Mouse (Mus musculus) frontal cortex, postnatal 36 days (tissue): Measurements from ENCODE around the gene Scn3a.

Source experiments
- DNase-seq, 2 experiments: peaks; one replicate each; pipeline ENCODE4 v3.0.0; 2022; ENCODE audit warnings: low spot score in 2 of 2

The Scn3a gene

GRCm38 (mm10) chr2:65566793-65567787, at the start of gene Scn3a:
Gene Scn3a, minus strand, starts transcription at chr2:65567627.
- DNase-seq: peak in 1 of 2 experiments; percentile 76

DNA sequence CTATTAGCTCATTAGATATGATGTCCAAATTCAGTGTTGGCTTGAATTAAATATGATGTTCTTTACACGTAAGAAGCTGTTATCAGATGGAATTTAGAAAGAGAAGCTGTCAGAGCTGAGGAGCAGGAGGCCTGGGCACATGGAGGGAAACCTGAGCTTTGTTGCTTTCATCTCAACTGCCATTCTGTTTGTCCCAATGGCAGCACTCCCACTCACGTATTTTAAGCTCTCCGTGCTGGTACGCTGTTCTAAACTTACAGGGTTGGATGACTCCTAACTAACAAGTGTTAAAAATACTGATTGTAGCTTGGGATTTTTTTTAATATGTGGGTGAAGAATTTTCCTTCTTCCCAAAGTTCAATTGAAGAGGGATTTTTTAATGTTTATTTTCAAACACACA, 44.5 kb upstream of the Scn3a start:
- DNase-seq: peak in 1 of 2 experiments; percentile 30

GRCm38 (mm10) chr2:65607813-65608212, 40.4 kb upstream of the Scn3a start:
- no peak for DNase-seq

DNA sequence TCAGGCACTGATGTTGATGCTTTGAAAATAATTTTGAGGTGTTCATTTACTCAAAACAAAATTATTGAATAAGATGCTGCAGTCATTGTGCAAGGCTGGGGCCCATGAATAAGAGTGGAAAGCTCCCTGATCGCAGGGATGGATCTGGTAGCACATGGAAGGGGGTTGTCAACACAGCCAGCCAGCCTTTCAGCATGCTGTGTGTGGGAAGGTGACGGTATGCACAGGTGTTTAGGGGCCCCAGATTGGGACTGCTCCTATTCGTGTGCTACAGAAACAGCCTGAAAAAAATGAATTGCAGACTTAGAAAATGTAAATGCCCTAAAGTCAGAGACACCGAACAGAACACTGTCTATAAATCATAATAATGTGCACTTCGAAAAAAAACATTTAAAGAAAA, 20.3 kb upstream of the Scn3a start:
- DNase-seq: peak in 1 of 2 experiments; percentile 55

- DNase-seq: no peak
Observed at GRCm38 (mm10) chr2:65567925-65568324, 498 bp upstream of the Scn3a start.

DNA sequence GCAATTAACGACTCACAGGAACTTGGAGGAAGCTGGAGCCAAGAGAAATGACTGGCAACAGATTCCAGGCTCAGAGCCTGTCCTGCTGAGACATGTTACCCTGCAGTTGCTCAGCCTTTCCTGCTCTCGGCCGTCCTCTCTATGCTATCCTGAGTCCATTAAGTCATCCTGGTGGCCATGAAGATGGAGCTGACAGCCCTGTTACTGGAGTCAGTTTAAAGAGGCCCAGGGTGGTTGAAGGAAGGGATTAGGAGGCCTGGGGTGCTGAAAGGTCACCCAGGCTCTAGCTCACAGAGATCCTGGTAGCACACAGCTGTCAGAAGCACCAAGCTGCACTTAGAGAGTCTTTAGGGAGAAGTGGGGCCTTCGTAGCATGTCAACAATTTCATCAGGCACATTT, 3.5 kb downstream of the Scn3a start:
- DNase-seq: no peak

DNA sequence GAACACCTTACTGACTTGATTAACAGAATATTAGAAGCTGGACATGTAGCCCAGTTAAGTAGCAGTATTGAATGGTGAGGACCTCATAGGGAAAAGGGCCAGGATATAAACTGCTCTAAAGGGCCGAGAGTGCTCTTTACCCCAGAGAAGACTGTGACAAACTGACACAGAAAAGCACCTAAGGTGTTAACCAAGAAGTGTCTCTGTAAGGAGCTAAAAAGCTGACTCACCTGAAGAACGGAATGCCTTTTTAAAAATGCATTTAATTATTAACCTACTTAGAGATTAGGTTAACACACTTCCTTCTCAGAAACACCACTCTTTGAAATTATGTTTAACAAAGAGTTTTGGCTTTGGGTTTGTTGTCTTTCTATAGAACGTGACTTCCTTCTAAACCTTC, 9.7 kb downstream of the Scn3a start:
- no peak for DNase-seq

DNA sequence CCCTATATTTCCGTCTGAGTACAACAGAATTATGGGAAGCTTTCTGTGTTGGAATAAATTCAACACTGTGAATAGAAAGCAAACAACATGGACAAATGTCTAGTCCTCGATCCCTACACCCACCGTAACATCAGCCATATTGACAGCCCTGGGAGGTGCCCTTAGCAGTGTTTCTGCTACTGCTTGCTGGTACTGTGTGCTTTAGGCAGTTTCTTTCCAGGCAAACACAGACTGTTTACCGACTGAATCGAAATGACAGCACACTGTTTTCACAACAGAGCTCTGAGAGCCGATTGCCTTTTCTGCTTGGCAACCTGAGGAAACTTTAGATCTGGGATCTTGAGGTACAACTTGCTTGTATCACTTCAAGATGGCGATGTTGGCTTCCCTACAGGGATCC, 12.8 kb downstream of the Scn3a start:
- DNase-seq: no peak

DNA sequence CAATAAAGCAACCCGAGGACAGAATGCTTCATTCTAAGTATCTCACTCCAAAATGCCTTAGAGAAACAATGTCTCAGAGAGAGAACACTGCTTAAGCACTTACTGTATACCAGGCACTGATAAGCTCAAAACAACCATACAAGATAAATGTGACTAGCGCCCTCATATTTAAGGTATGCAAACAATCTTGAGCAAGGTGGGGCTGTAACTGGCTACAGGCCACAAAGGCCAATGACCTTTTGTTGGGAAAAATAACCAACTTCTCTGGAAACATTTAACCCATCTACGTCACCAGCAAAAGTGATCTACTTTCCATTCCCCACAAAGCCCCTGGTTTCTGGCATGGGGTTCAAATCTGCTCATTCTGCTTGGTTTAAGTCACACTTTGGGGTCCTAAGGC, 14.0 kb downstream of the Scn3a start:
- no peak for DNase-seq

DNA sequence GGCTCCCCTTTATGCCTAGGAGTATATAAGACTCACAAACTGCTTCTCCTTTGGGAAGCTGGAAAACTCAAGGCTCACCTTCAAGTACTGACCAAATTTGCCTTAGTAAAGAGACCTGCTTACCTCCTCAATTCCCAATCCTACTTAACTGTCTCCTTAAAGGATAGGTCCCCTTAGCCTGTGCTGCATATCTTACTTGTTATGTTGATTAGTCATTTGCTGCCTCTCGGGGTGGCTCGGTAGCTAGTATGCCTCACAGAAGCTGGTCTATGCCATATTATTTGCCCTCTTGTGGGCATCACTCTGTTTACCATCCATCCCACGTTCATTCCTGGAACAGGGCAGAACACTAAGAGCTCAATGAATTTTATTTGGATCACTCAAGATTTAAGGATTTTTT, 14.7 kb downstream of the Scn3a start:
- no peak for DNase-seq

DNA sequence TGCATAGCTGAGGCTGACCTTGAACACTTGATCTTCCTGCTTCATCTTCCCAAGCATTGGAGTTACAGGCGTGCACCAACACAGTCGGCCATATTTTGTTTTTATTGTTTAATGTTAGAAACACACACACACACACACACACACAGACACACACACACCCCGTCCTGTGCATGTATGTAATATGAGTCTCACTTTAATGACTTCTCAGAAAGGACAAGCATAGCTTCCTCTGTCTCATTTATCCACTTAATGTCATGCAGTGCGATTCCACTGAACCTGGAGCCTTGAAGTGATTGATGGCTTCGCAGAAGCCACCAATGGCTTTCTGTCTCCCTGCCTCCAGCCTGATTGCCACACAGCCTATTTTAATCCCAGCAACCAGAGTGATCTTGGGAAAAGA, 15.2 kb downstream of the Scn3a start:
- DNase-seq: no peak

DNA sequence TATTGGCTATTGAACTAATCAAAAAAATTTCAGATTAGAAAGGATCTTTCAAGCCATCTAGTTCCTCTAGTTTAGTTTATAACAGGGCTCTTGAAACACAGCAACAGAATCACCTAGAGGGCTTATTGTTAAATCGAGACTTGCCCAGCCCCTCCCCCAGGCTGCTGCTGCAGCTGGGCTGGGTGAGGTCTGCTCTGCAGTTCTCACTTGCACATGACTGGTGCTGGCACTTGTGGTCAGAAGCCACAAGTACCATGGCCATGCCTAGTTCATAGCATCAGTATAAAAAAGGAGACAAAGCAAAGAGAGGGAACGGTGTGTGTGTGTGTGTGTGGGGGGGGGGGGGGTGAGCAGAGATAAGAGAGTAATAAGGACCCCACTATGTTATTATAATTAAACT, 15.7 kb downstream of the Scn3a start:
- DNase-seq: no peak

DNA sequence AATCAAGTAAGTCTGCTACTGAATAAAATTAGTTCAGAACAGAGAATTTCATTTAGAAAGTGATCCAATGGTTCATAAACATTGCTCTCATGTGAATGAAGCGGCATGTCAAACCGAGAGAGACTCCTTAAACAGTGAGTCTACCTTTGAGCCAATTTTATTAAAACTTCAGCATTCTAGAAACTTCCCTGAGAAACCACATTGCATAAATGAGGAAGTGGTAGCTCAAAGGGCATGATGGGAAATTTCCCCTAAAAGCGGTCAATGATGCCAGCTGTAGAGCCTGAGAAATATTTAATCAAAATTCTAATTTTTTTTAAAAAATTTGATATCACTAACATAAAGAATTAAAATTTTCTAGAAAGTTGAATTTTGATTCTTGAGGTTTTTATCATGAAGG, 16.9 kb downstream of the Scn3a start:
- DNase-seq: no peak

DNA sequence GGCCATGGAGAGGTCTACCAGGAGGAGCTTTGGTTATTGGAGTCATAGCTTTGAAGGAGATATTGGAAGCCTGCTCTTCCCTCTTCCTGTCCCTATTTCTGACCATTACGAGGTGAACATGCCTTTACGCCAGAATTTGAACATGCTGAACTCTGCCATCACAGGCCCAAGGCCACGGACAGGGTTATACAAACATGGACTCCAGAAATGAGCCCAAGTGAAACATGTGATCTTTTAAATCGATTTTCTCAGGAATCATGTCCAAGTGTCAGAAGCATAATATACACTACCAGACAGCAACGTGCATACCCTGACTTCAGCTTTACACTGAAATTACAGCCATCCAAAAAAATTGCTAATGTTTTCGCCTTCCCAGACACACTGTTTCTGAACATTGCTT, 18.8 kb downstream of the Scn3a start:
- no peak for DNase-seq

- DNase-seq: no peak
Observed at GRCm38 (mm10) chr2:65547341-65547740, 20.1 kb downstream of the Scn3a start.

- no peak for DNase-seq
Observed at GRCm38 (mm10) chr2:65542906-65543592, 24.4 kb downstream of the Scn3a start.

DNA sequence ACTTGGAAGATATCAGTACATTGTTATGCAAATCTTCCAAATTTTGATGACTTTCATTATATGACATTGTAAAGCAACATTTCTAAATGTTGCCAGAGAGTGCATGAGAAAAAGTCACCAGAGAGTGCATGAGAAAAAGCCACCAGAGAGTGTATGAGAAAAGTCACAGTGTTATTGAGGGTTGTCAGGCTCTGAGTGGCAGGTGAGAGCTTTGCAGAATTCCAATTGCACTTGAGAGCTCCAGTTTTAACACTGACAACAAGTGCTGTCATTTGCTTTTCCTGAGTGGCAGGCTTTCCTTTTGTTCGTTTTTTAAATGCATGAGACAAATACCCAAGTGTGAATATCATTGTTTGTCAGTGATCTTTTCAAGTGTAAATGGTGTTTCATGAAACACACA, 25.6 kb downstream of the Scn3a start:
- DNase-seq: no peak

- no peak for DNase-seq
Observed at GRCm38 (mm10) chr2:65538436-65538835, 29.0 kb downstream of the Scn3a start.

DNA sequence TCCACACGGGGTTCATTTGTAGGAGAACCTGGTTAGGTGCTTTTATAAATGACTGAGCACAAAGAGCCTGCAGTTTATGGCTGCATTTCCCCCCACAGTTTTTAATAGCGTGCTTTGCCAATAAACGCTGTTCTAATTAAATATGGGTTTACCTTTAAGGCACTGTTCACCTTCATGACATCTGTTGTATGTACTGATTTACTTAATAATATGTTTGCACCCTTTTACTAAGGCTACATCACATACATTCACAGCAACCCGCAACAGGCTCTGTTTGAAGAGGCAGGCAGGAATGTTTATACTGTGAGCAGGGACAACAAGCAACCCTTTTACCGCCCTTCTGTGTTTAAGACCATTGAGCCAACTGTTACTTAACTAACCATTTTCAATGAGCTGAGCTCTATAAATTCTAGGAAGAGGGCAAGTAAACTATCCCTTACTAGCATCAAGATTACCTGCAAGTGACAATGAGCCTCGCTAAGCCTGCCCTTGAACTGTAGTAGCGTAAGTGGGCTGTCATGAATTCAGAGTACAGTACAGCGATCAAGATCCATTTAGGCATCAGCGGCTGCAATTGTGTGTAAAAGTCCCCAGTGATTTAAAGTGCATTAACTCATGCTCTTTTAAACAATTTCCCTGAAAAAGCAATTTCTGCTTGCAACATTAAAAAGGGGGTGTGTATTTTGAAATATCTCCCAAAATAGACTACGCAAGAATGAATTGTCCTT, 35.1 kb downstream of the Scn3a start:
- DNase-seq: no peak

DNA sequence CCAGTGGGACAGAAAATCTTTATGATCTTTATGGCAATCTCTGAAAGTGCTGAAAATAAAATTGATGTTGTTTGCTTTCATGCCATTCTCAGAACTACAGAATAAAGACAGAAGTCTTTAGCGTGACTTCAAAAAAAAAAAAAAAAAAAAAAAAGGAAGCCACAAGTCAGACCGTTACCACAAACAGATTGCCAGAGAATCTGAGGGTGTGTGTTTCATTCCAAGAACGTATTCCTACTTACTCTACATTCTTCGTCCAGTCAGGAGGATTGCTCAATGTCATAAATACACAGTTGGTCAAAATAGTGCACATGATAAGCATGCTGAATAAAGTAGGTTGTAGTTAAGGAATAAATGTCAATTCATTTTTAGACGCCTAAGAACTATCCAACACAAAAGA, 38.3 kb downstream of the Scn3a start:
- DNase-seq: no peak

DNA sequence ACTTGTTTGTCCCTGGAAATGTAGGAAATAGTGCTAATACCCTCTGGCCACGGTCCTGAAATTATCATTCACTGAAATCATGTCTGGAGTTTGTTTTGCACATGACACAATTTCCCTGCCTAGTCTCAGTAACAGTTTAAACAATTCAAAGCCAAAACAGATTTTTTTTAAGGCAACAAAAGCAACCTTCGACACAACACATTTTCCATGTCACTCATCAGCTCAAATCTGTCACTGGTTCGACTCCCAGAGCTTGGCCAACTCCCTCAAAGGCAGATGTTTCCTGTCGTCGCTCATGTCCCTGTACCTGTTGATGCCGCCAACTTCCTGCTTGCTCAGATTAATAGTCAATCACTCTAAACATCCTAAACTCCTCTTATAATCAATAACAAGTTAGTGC, 50.7 kb downstream of the Scn3a start:
- no peak for DNase-seq

- no peak for DNase-seq
Observed at GRCm38 (mm10) chr2:65508217-65508616, 59.2 kb downstream of the Scn3a start.
